Mouse (Mus musculus) MEL (cell line): ENCODE results near the gene Vcl.

ENCODE experiments used
- CHD2 ChIP-seq: IDR thresholded peaks from 2 replicates; pipeline ENCODE4 v1.6.1; 2011; ENCODE audit warnings: low read length, improper control_type of control experiment
- CTCF ChIP-seq, 3 experiments: IDR thresholded peaks in 2 of 3; conservative IDR thresholded peaks in 1 of 3; 2 replicates each; pipeline ENCODE4 v1.5.1; 2011 to 2012; ENCODE audit warnings: low read length in 3 of 3, low read depth in 2 of 3, mild to moderate bottlenecking in 2 of 3, improper control_type of control experiment in 1 of 3, inconsistent platforms in 1 of 3, mixed read lengths in 1 of 3, moderate library complexity in 1 of 3; ENCODE audit not compliant: control insufficient read depth in 1 of 3, insufficient read depth in 1 of 3, poor library complexity in 1 of 3, severe bottlenecking in 1 of 3
- EP300 ChIP-seq, 2 experiments: IDR thresholded peaks; 2 replicates each; pipeline ENCODE4 v1.6.1; 2011; ENCODE audit warnings: improper control_type of control experiment in 2 of 2, low read length in 2 of 2, low read depth in 1 of 2, mild to moderate bottlenecking in 1 of 2
- MEF2A ChIP-seq: IDR thresholded peaks from 2 replicates; pipeline ENCODE4 v1.6.1; 2014; ENCODE audit warnings: low read depth, mild to moderate bottlenecking, inconsistent platforms, low read length, improper control_type of control experiment; ENCODE audit not compliant: poor library complexity, insufficient replicate concordance, severe bottlenecking; ENCODE audit errors: extremely low read depth
- USF1 ChIP-seq: IDR thresholded peaks from 2 replicates; pipeline ENCODE4 v1.6.1; 2014; ENCODE audit warnings: low read depth, mild to moderate bottlenecking, inconsistent platforms, low read length, improper control_type of control experiment, moderate library complexity

GRCm38 (mm10) chr14:20958971-20959370 lies 29.8 kb downstream of the Vcl start:
- TF ChIP-seq CHD2 = no peak
- no peak for TF ChIP-seq USF1
- TF ChIP-seq EP300 (IDR thresholded peaks at IDR 0.05; ENCODE audit: low read depth in 1 of 2, low read length in 2 of 2) = no peak
- TF ChIP-seq MEF2A = no peak
- no peak for TF ChIP-seq CTCF (IDR thresholded peaks at IDR 0.05 in 2 of 3, conservative IDR thresholded peaks at IDR 0.05 in 1 of 3; ENCODE audit: control insufficient read depth in 1 of 3, insufficient read depth in 1 of 3, low read depth in 2 of 3, low read length in 3 of 3, poor library complexity in 1 of 3, severe bottlenecking in 1 of 3)
